Mouse (Mus musculus) midbrain, postnatal 0 days (tissue): Measurements from ENCODE around the gene Pla2g16. TPM values are rescaled to one million over a fixed set of nuclear protein-coding genes. Genes with fewer than 3 reads are reported as not detected.

Experiments used
- ATAC-seq: fragments of 200-750 bp; cut with Nextera tagmentation; 2 replicates; pipeline ENCODE4 v1.8.0; 2017; ENCODE audit warnings: moderate number of reproducible peaks, mild to moderate bottlenecking, moderate TSS enrichment, moderate library complexity; ENCODE audit not compliant: low FRiP score
- DNase-seq: peaks from one replicate; pipeline ENCODE4 v3.0.0-alpha.2; 2015; ENCODE audit warnings: low spot score
- H3K27ac ChIP-seq: fragments of 300-500 bp; sonication (generic); 2 replicates; pipeline ENCODE4 v1.5.1; 2014; ENCODE audit warnings: low read depth, mild to moderate bottlenecking, low read length, mixed read lengths
- H3K27me3 ChIP-seq: fragments of 300-500 bp; sonication (generic); 2 replicates; pipeline ENCODE4 v1.6.1; 2014; ENCODE audit warnings: low read length, control low read depth, mixed read lengths; ENCODE audit not compliant: insufficient read depth
- H3K36me3 ChIP-seq: fragments of 300-500 bp; sonication (generic); 2 replicates; pipeline ENCODE4 v1.6.1; 2014; ENCODE audit warnings: low read length, control low read depth, mixed read lengths; ENCODE audit not compliant: insufficient read depth
- H3K4me1 ChIP-seq: fragments of 300-500 bp; sonication (generic); 2 replicates; pipeline ENCODE4 v1.6.1; 2014; ENCODE audit warnings: mild to moderate bottlenecking, control low read depth, antibody characterized with exemption, low read length, mixed read lengths; ENCODE audit not compliant: insufficient read depth
- H3K4me2 ChIP-seq: fragments of 300-500 bp; sonication (generic); 2 replicates; pipeline ENCODE4 v1.6.1; 2014; ENCODE audit warnings: low read depth, mild to moderate bottlenecking, low read length, mixed read lengths; ENCODE audit not compliant: poor library complexity, severe bottlenecking
- H3K4me3 ChIP-seq: fragments of 300-500 bp; sonication (generic); 2 replicates; pipeline ENCODE4 v1.5.1; 2014; ENCODE audit warnings: low read depth, mild to moderate bottlenecking, low read length, moderate library complexity
- H3K9ac ChIP-seq: fragments of 300-500 bp; sonication (generic); replicated peaks from 2 replicates; pipeline ENCODE4 v1.6.1; 2014; ENCODE audit warnings: mild to moderate bottlenecking, low read length, moderate library complexity, mixed read lengths; ENCODE audit not compliant: poor library complexity, severe bottlenecking
- H3K9me3 ChIP-seq: fragments of 300-500 bp; sonication (generic); 2 replicates; pipeline ENCODE4 v1.6.1; 2016; ENCODE audit warnings: low read length, control low read depth
- CTCF ChIP-seq: IDR thresholded peaks from 2 replicates; pipeline ENCODE4 v1.5.1; 2016; ENCODE audit warnings: antibody characterized with exemption, mild to moderate bottlenecking
- WGBS: fragments of 180-500 bp; shearing (Covaris S2); extraction: QIAGEN DNeasy Blood & Tissue Kit; methylation state at CpG from one replicate; pipeline ENCODE4 v1.1.7; 2014; 5-methylcytosine and 5-hydroxymethylcytosine counted together
- polyA plus RNA-seq: library from polyadenylated mRNA; unstranded; fragments of >200 nt; fragmentation: Nextera tagmentation; extraction: Ambion mirVana; gene quantifications from 2 replicates; pipeline ENCODE4 v1.2.1, GENCODE M21; 2015
- total RNA-seq: library from RNA; depleted of rRNA; stranded (reverse); fragments of >200 nt; gene quantifications from 2 replicates; pipeline ENCODE4 v1.2.3, GENCODE M21; 2014; rRNA removed

Gene Pla2g16
- 4.0 and 4.8 TPM in 2 replicates for total RNA-seq
- polyA plus RNA-seq, result 5.5 and 6.6 TPM in 2 replicates

DNA sequence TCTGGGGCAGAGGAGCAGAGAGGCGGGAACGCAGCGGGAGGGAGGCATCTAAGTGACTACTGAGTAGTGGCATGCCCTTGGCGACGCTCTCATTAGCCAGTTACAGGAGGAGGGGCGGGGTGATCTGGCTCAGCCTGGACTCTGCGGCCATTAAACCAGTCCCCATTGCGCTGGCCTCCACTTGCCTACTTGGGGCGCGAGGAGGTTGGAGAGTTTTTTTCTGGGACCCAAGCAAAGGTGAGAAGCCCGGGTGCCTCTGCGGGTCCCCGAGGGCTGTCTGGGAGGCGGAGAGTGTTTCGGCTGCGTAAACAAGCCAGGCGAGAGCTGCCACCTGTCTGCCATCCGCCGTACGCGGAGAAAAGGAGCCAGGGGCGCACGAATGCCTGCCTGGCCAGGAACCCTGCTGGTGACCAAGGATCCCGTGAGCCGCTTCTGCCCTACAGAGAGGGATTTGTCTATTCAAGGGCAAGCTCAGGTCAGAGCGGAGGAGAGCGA lies at the start of gene Pla2g16:
Gene Pla2g16 (plus strand): TSS at position 132 of the 495 bp plus-strand sequence.
- peak; percentile 68 for DNase-seq
- WGBS, result under 1% methylated on average over 27 of the region's 27 CpGs
- H3K4me1 ChIP-seq, result no peaks in the 10 kb centered on the region
- H3K9ac ChIP-seq, result no peak within 1 kb of the TSS
- peak within 1 kb of the TSS; percentile 75 for H3K4me2 ChIP-seq
- TF ChIP-seq CTCF, result peak; percentile 35; the same call in 1 of the 2 replicates
- no peaks in the 10 kb centered on the region for H3K36me3 ChIP-seq
- peak within 1 kb of the TSS; percentile 41 for H3K4me3 ChIP-seq
- no peak within 1 kb of the TSS for H3K27ac ChIP-seq
- no peaks in the 10 kb centered on the region for H3K27me3 ChIP-seq
- peak; percentile 38; the same call in 1 of the 2 replicates for ATAC-seq
- H3K9me3 ChIP-seq, result no peaks in the 10 kb centered on the region

DNA sequence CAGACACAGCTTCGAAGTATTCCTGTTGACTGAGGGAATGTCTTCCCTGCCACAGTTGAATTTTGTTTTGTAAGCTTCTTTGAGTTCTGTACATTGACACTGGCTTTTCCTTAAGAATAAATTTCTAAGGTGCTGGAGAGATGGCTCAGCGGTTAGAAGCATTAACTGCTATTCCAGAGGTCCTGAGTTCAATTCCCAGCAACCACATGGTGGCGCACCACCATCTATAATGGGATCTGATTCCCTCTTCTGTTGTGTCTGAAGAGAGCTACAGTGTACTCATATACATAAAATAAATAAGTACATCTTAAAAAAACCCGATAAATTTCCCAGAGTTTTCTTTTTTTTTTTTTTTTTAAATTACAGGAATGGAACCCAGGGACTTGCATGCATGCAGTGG lies 49.2 kb upstream of the Pla2g16 start:
- 74% methylated on average over 4 of the region's 4 CpGs for WGBS
- ATAC-seq (no peak), DNase-seq (no peak)

DNA sequence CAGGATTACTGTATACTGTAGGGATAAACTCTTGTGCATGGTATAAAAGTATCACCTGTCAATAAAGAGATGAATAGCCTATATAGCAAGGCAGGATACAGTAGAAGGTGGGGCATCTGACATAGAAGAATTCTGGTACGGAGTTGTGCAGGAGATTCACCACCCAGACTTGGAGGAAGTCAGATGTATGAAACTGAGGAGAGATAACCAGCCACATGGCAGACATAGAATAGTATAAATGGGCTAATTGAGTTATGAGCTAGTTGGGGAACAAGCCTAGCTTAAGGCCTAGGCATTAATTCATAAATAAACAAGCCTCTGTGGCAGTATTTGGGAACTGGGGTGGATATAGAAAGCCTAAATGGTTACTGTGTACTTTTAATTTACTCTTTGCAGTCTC lies 40.8 kb upstream of the Pla2g16 start:
- Histone ChIP-seq H3K9ac (no peak overlapping the region), H3K27ac (no peak overlapping the region), H3K4me2 (no peak overlapping the region), H3K4me3 (no peak overlapping the region), H3K9me3 (no peaks in the 10 kb centered on the region), H3K27me3 (no peaks in the 10 kb centered on the region), H3K36me3 (peaks cover 13% of the 10 kb centered on the region; the same call in 1 of the 2 replicates), H3K4me1 (no peaks in the 10 kb centered on the region)
- ATAC-seq (no peak), DNase-seq (no peak)
- WGBS, result 79% methylated on average over 1 of the region's 1 CpGs
- no peak for TF ChIP-seq CTCF

More for the DNA sequence above, 49.2 kb upstream of the Pla2g16 start:
- Histone ChIP-seq H3K36me3 (0 out of 2 replicates have a peak, but pooled peaks cover 1% of the 10 kb centered on the region), H3K4me1 (no peaks in the 10 kb centered on the region), H3K27ac (no peak overlapping the region), H3K27me3 (no peaks in the 10 kb centered on the region), H3K9me3 (no peaks in the 10 kb centered on the region), H3K4me2 (no peak overlapping the region), H3K9ac (no peak overlapping the region), H3K4me3 (no peak overlapping the region)
- peak; percentile 31 for TF ChIP-seq CTCF

DNA sequence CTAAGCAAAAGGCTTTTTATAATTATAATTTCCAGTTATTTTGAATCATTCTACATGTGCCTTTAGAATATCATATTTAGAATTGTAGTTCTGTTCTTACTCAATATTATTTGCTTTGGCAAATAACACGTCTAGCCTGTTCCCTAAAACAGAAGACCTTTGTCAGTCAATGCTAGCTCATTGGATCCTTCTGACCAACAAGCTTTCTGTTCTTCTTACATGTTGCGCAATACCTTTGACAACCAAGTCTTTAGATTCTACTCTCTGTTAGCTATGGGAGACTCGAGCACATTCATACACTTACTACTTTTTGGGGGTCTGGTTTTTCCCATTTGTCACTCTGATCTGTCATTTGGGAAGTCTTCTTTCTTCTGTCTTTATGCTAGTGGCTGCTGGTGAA lies 35.6 kb upstream of the Pla2g16 start:
- Histone ChIP-seq H3K9ac (no peak overlapping the region), H3K27me3 (no peaks in the 10 kb centered on the region), H3K4me1 (no peaks in the 10 kb centered on the region), H3K9me3 (no peaks in the 10 kb centered on the region), H3K36me3 (peaks cover 28% of the 10 kb centered on the region), H3K4me2 (no peak overlapping the region), H3K27ac (no peak overlapping the region), H3K4me3 (no peak overlapping the region)
- ATAC-seq, result no peak
- whole genome bisulfite sequencing, result 95% methylated on average over 3 of the region's 3 CpGs
- no peak for TF ChIP-seq CTCF
- no peak for DNase-seq

DNA sequence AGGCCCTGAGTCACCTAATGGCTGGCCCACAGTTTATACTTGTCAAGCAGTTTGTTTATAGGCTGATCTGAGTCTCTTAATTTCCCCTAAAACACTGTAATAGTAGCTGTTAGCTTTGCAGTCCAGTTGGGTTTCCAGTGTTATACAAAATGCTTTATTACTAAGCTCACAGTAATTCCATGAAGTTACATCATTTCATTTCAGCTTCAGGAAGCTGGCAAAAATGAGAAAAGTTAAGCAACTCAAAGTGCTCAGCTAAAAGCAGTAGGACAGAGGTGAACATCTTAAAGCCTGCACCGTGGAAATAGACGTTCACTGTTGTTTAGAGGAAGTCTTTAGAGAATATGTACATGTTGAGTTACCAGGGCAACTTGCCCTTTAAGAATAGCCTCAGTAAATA lies 34.4 kb upstream of the Pla2g16 start:
- Histone ChIP-seq H3K36me3 (peaks cover 25% of the 10 kb centered on the region), H3K9me3 (no peaks in the 10 kb centered on the region), H3K4me2 (no peak overlapping the region), H3K4me3 (no peak overlapping the region), H3K27me3 (no peaks in the 10 kb centered on the region), H3K4me1 (no peaks in the 10 kb centered on the region), H3K27ac (no peak overlapping the region), H3K9ac (no peak overlapping the region)
- no peak for ATAC-seq
- TF ChIP-seq CTCF, result no peak
- DNase-seq, result no peak
- 95% methylated on average over 2 of the region's 2 CpGs for WGBS

DNA sequence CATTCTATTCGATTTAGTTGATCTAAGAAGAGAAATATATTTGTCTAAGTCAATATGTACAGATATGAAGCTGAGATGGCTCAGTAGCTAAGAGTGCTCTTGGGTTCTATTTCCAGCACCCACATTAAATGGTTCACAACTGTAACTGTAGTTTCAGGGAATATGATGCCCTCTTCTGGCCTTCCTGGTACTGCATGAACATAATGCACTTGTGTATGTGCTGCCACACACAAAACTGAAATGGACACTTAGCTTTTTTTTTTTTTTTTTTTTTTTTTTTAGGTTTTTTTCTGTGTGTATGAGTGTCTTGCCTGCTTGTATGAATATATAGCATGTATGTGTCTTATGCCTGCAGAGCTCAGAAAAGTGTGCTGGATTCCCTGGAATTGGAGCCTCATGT lies 34.0 kb upstream of the Pla2g16 start:
- H3K36me3 ChIP-seq, result peaks cover 25% of the 10 kb centered on the region
- H3K9ac ChIP-seq, result no peak overlapping the region
- no peaks in the 10 kb centered on the region for H3K9me3 ChIP-seq
- H3K27ac ChIP-seq, result no peak overlapping the region
- no peak for ATAC-seq
- H3K27me3 ChIP-seq, result no peaks in the 10 kb centered on the region
- peak; percentile 38 for TF ChIP-seq CTCF
- no peak overlapping the region for H3K4me3 ChIP-seq
- no peak overlapping the region for H3K4me2 ChIP-seq
- DNase-seq, result no peak
- 90% methylated on average over 1 of the region's 1 CpGs for WGBS
- H3K4me1 ChIP-seq, result no peaks in the 10 kb centered on the region
